Mouse (Mus musculus) lung, embryonic 14.5 days (tissue): ENCODE results near the gene Slc10a7. TPM values are rescaled to one million over a fixed set of nuclear protein-coding genes. Genes with fewer than 3 reads are reported as not detected.

Experiments used
- ATAC-seq: fragments of 200-750 bp; cut with Nextera tagmentation; 2 replicates; pipeline ENCODE4 v1.8.0; 2017; ENCODE audit warnings: mild to moderate bottlenecking, moderate TSS enrichment, moderate library complexity; ENCODE audit not compliant: insufficient read depth
- DNase-seq: peaks from one replicate; pipeline ENCODE4 v3.0.0-alpha.2; 2015
- H3K27ac ChIP-seq: fragments of 300-500 bp; sonication (generic); 2 replicates; pipeline ENCODE4 v1.5.1; 2014; ENCODE audit warnings: low read depth, mild to moderate bottlenecking, moderate library complexity
- H3K27me3 ChIP-seq: fragments of 300-500 bp; sonication (generic); 2 replicates; pipeline ENCODE4 v1.6.1; 2014; ENCODE audit warnings: low read length, control low read depth; ENCODE audit not compliant: insufficient read depth
- H3K36me3 ChIP-seq: fragments of 300-500 bp; sonication (generic); 2 replicates; pipeline ENCODE4 v1.6.1; 2014; ENCODE audit warnings: control low read depth; ENCODE audit not compliant: insufficient read depth
- H3K4me1 ChIP-seq: fragments of 300-500 bp; sonication (generic); 2 replicates; pipeline ENCODE4 v1.6.1; 2014; ENCODE audit warnings: antibody characterized with exemption, control low read depth; ENCODE audit not compliant: insufficient read depth
- H3K4me2 ChIP-seq: fragments of 300-500 bp; sonication (generic); 2 replicates; pipeline ENCODE4 v1.6.1; 2014; ENCODE audit warnings: mild to moderate bottlenecking
- H3K4me3 ChIP-seq: fragments of 300-500 bp; sonication (generic); 2 replicates; pipeline ENCODE4 v1.5.1; 2014; ENCODE audit warnings: low read depth, low read length
- H3K9ac ChIP-seq: fragments of 300-500 bp; sonication (generic); 2 replicates; pipeline ENCODE4 v1.6.1; 2014
- H3K9me3 ChIP-seq: fragments of 300-500 bp; sonication (generic); 2 replicates; pipeline ENCODE4 v1.6.1; 2016; ENCODE audit warnings: low read depth, low read length, control low read depth
- CTCF ChIP-seq: IDR thresholded peaks from 2 replicates; pipeline ENCODE4 v1.5.1; 2016; ENCODE audit warnings: antibody characterized with exemption, low read depth
- WGBS: fragments of 180-500 bp; shearing (Covaris S2); extraction: QIAGEN DNeasy Blood & Tissue Kit; methylation state at CpG from one replicate; pipeline ENCODE4 v1.1.7; 2014; 5-methylcytosine and 5-hydroxymethylcytosine counted together
- polyA plus RNA-seq: library from polyadenylated mRNA; unstranded; fragments of >200 nt; fragmentation: Nextera tagmentation; extraction: Ambion mirVana; gene quantifications from 2 replicates; pipeline ENCODE4 v1.2.1, GENCODE M21; 2014

Slc10a7 gene
- polyA plus RNA-seq, 1 experiment from 2014 or later: 12.1 TPM

DNA sequence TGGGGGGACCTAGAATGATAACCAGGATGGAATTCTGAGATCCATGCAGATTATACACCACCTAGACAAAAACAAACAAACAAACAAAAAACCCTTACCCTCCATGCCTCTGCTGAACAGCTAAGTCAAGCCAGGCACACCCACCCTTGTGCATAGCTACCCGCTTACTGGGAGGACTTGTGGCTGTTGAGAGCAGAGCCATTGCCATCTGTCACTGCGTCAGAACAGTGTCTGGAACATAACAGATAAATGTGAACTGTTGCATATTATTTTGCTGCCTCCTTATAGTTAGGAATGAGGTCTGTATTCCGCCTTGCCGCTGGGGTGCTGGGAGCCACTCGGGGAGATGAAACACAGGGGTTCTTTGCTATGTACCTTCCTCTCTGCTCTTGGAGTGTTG is 212.4 kb downstream of the Slc10a7 start:
- H3K4me3 ChIP-seq: no peak overlapping the region
- no peaks in the 10 kb centered on the region for H3K27me3 ChIP-seq
- DNase-seq (no peak), ATAC-seq (no peak)
- TF ChIP-seq CTCF: no peak
- H3K4me1 ChIP-seq: peaks cover 11% of the 10 kb centered on the region; the same call in 1 of the 2 replicates
- no peaks in the 10 kb centered on the region for H3K9me3 ChIP-seq
- H3K4me2 ChIP-seq: no peak overlapping the region
- 67% methylated on average over 5 of the region's 5 CpGs for WGBS
- H3K9ac ChIP-seq: no peak overlapping the region
- H3K36me3 ChIP-seq: no peaks in the 10 kb centered on the region
- no peak overlapping the region for H3K27ac ChIP-seq

DNA sequence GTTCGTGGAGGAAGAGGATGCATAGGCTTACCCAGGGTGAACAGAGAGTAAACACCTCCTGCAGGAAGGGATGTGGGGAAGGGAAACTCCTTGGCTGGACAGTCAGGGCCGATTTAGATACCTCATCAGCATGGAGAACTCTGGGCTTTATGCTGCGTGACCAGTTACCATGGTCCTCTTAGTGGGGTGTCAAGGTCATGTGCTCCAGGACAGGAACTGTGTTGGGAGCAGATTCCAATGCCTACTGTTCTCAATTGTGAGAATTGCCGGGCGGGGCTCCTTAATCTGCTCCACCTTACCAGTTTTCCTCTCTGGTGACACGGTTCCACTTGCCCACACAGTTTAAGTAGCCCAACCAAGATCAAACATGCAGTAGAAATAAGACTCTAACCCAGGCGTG is 213.1 kb downstream of the Slc10a7 start:
- Histone ChIP-seq H3K36me3 (no peaks in the 10 kb centered on the region), H3K4me3 (no peak overlapping the region), H3K9ac (no peak overlapping the region), H3K27ac (no peak overlapping the region), H3K27me3 (no peaks in the 10 kb centered on the region), H3K4me1 (peaks cover 11% of the 10 kb centered on the region; the same call in 1 of the 2 replicates), H3K9me3 (no peaks in the 10 kb centered on the region), H3K4me2 (no peak overlapping the region)
- no peak for ATAC-seq
- TF ChIP-seq CTCF: no peak
- DNase-seq: no peak
- 79% methylated on average over 7 of the region's 7 CpGs for WGBS

DNA sequence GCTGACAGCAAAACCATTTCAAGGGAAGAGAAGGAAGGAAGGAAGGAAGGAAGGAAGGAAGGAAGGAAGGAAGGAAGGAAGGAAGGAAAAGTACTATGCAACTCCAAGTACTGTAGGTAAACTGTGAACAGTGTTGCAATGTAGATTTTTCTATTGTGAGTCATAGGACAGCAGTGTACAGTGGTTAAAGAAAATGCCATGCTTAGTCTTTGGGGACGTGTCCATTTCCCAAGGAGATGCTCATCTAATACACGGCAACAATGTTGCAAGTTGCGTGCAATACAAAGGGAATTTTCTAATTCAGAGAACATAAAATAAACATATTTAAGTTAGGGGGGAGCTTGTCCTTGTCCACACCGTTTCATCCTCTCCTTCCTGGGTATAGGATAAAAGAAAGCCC is 215.7 kb downstream of the Slc10a7 start:
- Histone ChIP-seq H3K36me3 (0 out of 2 replicates have a peak, but pooled peaks cover 4% of the 10 kb centered on the region), H3K27ac (no peak overlapping the region), H3K9me3 (no peaks in the 10 kb centered on the region), H3K4me2 (no peak overlapping the region), H3K9ac (no peak overlapping the region), H3K4me3 (no peak overlapping the region), H3K4me1 (peaks cover 5% of the 10 kb centered on the region; the same call in 1 of the 2 replicates), H3K27me3 (no peaks in the 10 kb centered on the region)
- DNase-seq (no peak), ATAC-seq (no peak)
- 80% methylated on average over 4 of the region's 4 CpGs for WGBS
- no peak for TF ChIP-seq CTCF

DNA sequence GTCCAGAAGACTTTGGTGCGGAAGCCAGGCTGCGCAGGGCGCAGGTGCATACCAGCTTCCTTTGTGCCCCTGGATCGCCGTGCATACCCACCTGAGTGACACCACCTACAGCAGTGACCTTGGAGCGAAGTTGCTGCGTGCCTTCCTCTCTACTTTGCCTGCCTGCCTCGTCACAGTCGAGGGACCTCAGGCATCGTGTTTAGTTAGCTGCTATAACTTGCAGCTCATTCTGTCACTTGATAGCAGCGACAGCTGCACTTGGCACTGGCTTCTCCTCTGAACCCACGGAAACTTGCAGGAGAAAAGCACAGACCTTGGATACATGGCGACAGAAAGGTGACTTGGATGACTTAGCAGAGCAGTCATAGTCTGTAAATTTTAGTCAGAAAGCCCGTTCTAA is 219.1 kb downstream of the Slc10a7 start:
- Histone ChIP-seq H3K9ac (no peak overlapping the region), H3K9me3 (no peaks in the 10 kb centered on the region), H3K36me3 (0 out of 2 replicates have a peak, but pooled peaks cover 6% of the 10 kb centered on the region), H3K27me3 (no peaks in the 10 kb centered on the region), H3K4me3 (no peak overlapping the region), H3K27ac (no peak overlapping the region), H3K4me2 (no peak overlapping the region), H3K4me1 (no peaks in the 10 kb centered on the region; the same call in 1 of the 2 replicates)
- no peak for DNase-seq
- no peak for TF ChIP-seq CTCF
- 71% methylated on average over 14 of the region's 14 CpGs for WGBS
- ATAC-seq: no peak

DNA sequence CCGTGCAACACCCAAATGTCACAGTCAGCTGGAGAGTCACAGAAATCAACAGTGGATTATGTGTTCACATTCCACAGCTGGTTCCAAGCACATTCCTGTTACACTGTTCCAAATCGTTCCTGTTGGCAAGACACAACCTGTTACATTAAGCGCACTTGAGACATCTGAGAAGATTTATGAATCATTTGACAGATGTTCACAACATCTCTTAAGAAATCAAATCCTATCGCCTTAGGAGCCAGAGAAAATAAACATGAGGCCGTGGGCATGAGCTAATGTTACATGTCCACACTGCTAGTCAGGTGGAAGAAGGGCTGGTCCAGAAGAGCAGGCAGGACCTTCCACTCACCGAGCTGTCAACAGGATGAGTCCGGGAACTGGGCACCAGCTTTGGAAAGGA is 223.3 kb downstream of the Slc10a7 start:
- DNase-seq: peak; percentile 49
- WGBS: 33% methylated on average over 7 of the region's 7 CpGs
- H3K4me3 ChIP-seq: no peak overlapping the region

GRCm38 (mm10) chr8:78732995-78733512 is 223.9 kb downstream of the Slc10a7 start:
- TF ChIP-seq CTCF: no peak
- Histone ChIP-seq H3K36me3 (0 out of 2 replicates have a peak, but pooled peaks cover 5% of the 10 kb centered on the region), H3K4me1 (no peaks in the 10 kb centered on the region; the same call in 1 of the 2 replicates), H3K9me3 (no peaks in the 10 kb centered on the region), H3K4me3 (no peak overlapping the region), H3K27me3 (no peaks in the 10 kb centered on the region), H3K4me2 (no peak overlapping the region), H3K27ac (no peak overlapping the region; the same call in 1 of the 2 replicates), H3K9ac (no peak overlapping the region)
- peak; percentile 64; the same call in 1 of the 2 replicates for ATAC-seq
- peak; percentile 73 for DNase-seq
- 54% methylated on average over 12 of the region's 12 CpGs for WGBS

More for the DNA sequence above, 223.3 kb downstream of the Slc10a7 start:
- no peaks in the 10 kb centered on the region for H3K9me3 ChIP-seq
- H3K27ac ChIP-seq: no peak overlapping the region
- ATAC-seq: no peak
- no peaks in the 10 kb centered on the region; the same call in 1 of the 2 replicates for H3K4me1 ChIP-seq
- 0 out of 2 replicates have a peak, but pooled peaks cover 6% of the 10 kb centered on the region for H3K36me3 ChIP-seq
- H3K27me3 ChIP-seq: no peaks in the 10 kb centered on the region
- H3K9ac ChIP-seq: no peak overlapping the region
- TF ChIP-seq CTCF: no peak
- no peak overlapping the region for H3K4me2 ChIP-seq

GRCm38 (mm10) chr8:78734721-78735517 is 225.8 kb downstream of the Slc10a7 start:
- Histone ChIP-seq H3K9me3 (no peaks in the 10 kb centered on the region), H3K4me3 (no peak overlapping the region), H3K36me3 (0 out of 2 replicates have a peak, but pooled peaks cover 2% of the 10 kb centered on the region), H3K9ac (no peak overlapping the region), H3K27ac (no peak overlapping the region), H3K4me1 (no peaks in the 10 kb centered on the region; the same call in 1 of the 2 replicates), H3K4me2 (no peak overlapping the region), H3K27me3 (no peaks in the 10 kb centered on the region)
- DNase-seq (no peak), ATAC-seq (no peak)
- no peak for TF ChIP-seq CTCF
- 80% methylated on average over 9 of the region's 9 CpGs for WGBS
